ENCODE assay signal across 21 mouse cellular contexts in genomic region chr8:11100310-11100709, GRCm38 (mm10).
DNase-seq lines count a peak whose midpoint lies in the region; ATAC-seq and TF ChIP-seq lines count a peak whose summit lies in the region.
"Had no signal": no experiment of that assay in that cellular context is flagged by ENCODE, and none has a peak within 500 bp of the region (broad histone marks: within the 10 kb centered on the region; RNA-seq: fewer than 3 reads in every experiment).

No protein-coding gene starts in this region.

- no peak overlapping the region for H3K4me3 ChIP-seq in lung, adult 2 months (replicated peaks; ENCODE audit: extremely low read depth, low read depth, low read length)
- no peak overlapping the region for H3K4me3 ChIP-seq in embryonic facial prominence, embryonic 14.5 days (ENCODE audit: low read depth, low read length)
- no peak overlapping the region for H3K4me3 ChIP-seq in limb, embryonic 12.5 days (replicated peaks)
- H3K4me3 ChIP-seq: forebrain, embryonic 13.5 days; heart, embryonic 13.5 days; hindbrain, embryonic 12.5 days had no signal

- no peaks in the 10 kb centered on the region for H3K36me3 ChIP-seq in embryonic facial prominence, embryonic 14.5 days (ENCODE audit: control insufficient read depth, insufficient read depth, low read length)
- no peaks in the 10 kb centered on the region for H3K36me3 ChIP-seq in limb, embryonic 12.5 days
- H3K36me3 ChIP-seq: heart, embryonic 13.5 days; hindbrain, embryonic 12.5 days had no signal

- H3K4me1 ChIP-seq in lung, adult 2 months (ENCODE audit: control insufficient read depth, insufficient read depth, low read length) = no peaks in the 10 kb centered on the region
- peaks cover 31% of the 10 kb centered on the region for H3K4me1 ChIP-seq in embryonic facial prominence, embryonic 14.5 days (ENCODE audit: control insufficient read depth, insufficient read depth, low read length)
- H3K4me1 ChIP-seq in limb, embryonic 12.5 days (replicated peaks) = peaks cover 28% of the 10 kb centered on the region
- H3K4me1 ChIP-seq: forebrain, embryonic 13.5 days had no signal

- peak; percentile 52 for DNase-seq in lung, postnatal 36 days
- no peak for DNase-seq in lung, adult 2 months
- DNase-seq in embryonic facial prominence, embryonic 14.5 days (ENCODE audit: low spot score) = no peak
- DNase-seq in embryo, embryonic 11 days = no peak
- no peak for DNase-seq in left cerebral cortex, postnatal 25 days (ENCODE audit: low spot score in 2 of 2)
- DNase-seq in urinary bladder, adult 18-20 months (ENCODE audit: low spot score in 2 of 2) = no peak
- DNase-seq: adrenal gland, postnatal 14 days; cerebellum, adult 11-12 months; cerebellum, postnatal 10 days; forebrain, postnatal 0 days; gastrocnemius, postnatal 25 days; heart, postnatal 36 days had no signal

- peak overlapping the region; percentile 89 for H3K27ac ChIP-seq in embryonic facial prominence, embryonic 14.5 days (replicated peaks; ENCODE audit: low read depth, low read length)
- H3K27ac ChIP-seq in limb, embryonic 12.5 days = peak overlapping the region; percentile 86
- H3K27ac ChIP-seq: forebrain, embryonic 13.5 days had no signal

- no peaks in the 10 kb centered on the region for H3K9me3 ChIP-seq in embryonic facial prominence, embryonic 14.5 days (ENCODE audit: control insufficient read depth, low read length)
- no peaks in the 10 kb centered on the region for H3K9me3 ChIP-seq in limb, embryonic 12.5 days
- H3K9me3 ChIP-seq: forebrain, embryonic 13.5 days; heart, embryonic 13.5 days; hindbrain, embryonic 12.5 days had no signal

- intact Hi-C loops in left cerebral cortex, postnatal 25 days (cut with DNase I) = no loop called here

- H3K4me2 ChIP-seq in embryonic facial prominence, embryonic 14.5 days (ENCODE audit: low read depth, low read length) = no peak overlapping the region
- no peak overlapping the region for H3K4me2 ChIP-seq in limb, embryonic 12.5 days
- H3K4me2 ChIP-seq: forebrain, embryonic 13.5 days; heart, embryonic 13.5 days; hindbrain, embryonic 12.5 days had no signal

- H3K27me3 ChIP-seq in embryonic facial prominence, embryonic 14.5 days (replicated peaks; ENCODE audit: control insufficient read depth, insufficient read depth, low read length) = no peaks in the 10 kb centered on the region
- no peaks in the 10 kb centered on the region for H3K27me3 ChIP-seq in limb, embryonic 12.5 days
- H3K27me3 ChIP-seq: CH12.LX; forebrain, embryonic 13.5 days; hindbrain, embryonic 12.5 days had no signal

- H3K9ac ChIP-seq in embryonic facial prominence, embryonic 14.5 days (ENCODE audit: low read depth, low read length) = no peak overlapping the region
- H3K9ac ChIP-seq in limb, embryonic 12.5 days (replicated peaks) = no peak overlapping the region
- H3K9ac ChIP-seq: forebrain, embryonic 13.5 days; forebrain, postnatal 0 days; heart, embryonic 13.5 days; hindbrain, embryonic 12.5 days had no signal

- 66% methylated on average over 3 of the region's 3 CpGs for WGBS in lung, adult 2 months
- WGBS in embryonic facial prominence, embryonic 14.5 days = 89% methylated on average over 3 of the region's 3 CpGs
- 84% methylated on average over 3 of the region's 3 CpGs for WGBS in limb, embryonic 12.5 days

- TF ChIP-seq POLR2A in lung, adult 2 months (IDR thresholded peaks at IDR 0.05; ENCODE audit: borderline replicate concordance, extremely low read depth, low read depth, low read length) = no peak

- ATAC-seq in embryonic facial prominence, embryonic 14.5 days (ENCODE audit: low read depth) = no peak
- no peak for ATAC-seq in limb, embryonic 12.5 days (ENCODE audit: insufficient number of reproducible peaks, insufficient read depth, low FRiP score, low TSS enrichment, low read depth)
- ATAC-seq: activated CD4-positive, CD25-positive, alpha-beta regulatory T cell, adult 4 months; forebrain, embryonic 13.5 days; forebrain, postnatal 0 days; hindbrain, embryonic 16.5 days; inflammation-experienced regulatory T-cells, adult 6 months; Patski had no signal

- TF ChIP-seq CTCF in lung, adult 2 months (IDR thresholded peaks at IDR 0.05; ENCODE audit: insufficient read depth, low read length) = no peak
